Mouse (Mus musculus) gonadal fat pad, adult 2 months (tissue): ENCODE results near the gene Tagap. TPM values are rescaled to one million over a fixed set of nuclear protein-coding genes. Genes with fewer than 3 reads are reported as not detected.
"Not testable (repeated sequence)": the region's sequence is repeated elsewhere in the genome, so short reads cannot be mapped to it uniquely, and the experiment has no call there.

ENCODE experiments used
- DNase-seq: peaks from one replicate; pipeline ENCODE4 v3.0.0-alpha.2; 2012; ENCODE audit warnings: low read depth
- polyA plus RNA-seq: library from polyadenylated mRNA; depleted of rRNA; stranded (reverse); fragments of >200 nt; gene quantifications from 2 replicates; pipeline ENCODE4 v1.2.3, GENCODE M21; 2012

Gene Tagap
- polyA plus RNA-seq, 1 experiment, result 16.4 TPM

DNA sequence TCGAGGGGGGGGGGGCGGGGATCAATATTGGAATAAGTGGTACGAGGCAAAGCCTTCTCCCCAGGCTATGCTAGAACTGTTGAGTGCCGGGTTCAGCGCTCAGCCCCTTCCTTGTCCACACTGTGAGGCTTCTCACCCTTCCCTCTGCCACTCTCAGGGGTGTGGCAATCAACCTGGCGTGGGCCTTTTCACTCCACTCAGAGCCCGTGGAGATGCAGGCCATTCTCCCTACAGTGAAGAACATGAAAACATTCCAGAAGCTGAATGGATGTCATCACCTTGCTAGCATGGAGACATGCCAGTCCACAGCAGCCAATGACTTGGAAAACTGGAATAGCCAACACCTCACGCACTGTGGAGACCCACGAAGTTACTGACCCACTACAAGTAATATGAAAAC, 10.0 kb upstream of the Tagap start:
- DNase-seq, result no peak

DNA sequence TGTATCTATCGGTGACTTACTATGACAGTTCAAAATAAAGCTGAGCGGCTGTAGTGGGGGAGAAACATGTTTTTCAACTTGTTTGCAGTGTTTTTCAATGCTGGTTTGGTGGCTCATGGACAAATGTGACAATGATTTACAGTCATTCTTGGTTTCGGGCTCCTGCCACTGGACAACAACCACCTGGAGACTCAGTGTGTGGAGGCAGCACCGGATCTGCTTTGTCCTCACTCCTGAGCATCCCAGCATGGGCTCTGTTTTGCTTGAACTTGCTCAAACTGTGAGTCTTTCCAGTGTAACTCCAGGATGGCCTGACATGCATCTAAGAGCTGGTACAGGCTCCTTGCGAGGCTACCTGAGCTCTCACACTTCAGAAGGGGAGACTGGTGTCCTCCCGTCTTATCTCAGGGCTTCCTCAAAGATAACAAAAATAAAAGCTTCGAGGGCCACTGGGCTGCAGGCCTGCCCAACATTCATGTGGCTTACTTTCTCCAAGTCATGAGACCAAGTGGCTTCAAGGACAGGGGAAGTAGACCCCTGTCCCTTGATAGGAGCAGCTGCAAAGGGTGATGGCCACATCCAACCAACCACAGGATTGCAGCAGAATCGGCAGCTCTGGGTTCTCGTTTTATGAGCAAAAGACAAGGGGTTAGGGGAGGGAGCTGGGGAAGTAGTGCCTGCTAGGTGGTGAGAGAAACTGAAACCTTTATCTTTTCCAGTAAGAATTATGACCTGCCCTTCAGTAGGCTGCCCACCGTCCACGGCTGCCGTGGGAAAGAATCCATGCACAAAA, 8.8 kb upstream of the Tagap start:
- no peak for DNase-seq

- no peak for DNase-seq
These were observed 7.4 kb upstream of the Tagap start for GRCm38 (mm10) chr17:7918355-7918754.

- DNase-seq, result no peak
These were observed 6.6 kb upstream of the Tagap start for GRCm38 (mm10) chr17:7919209-7919608.

GRCm38 (mm10) chr17:7922564-7922963, 3.2 kb upstream of the Tagap start:
- no peak for DNase-seq

GRCm38 (mm10) chr17:7924185-7924725, 1.5 kb upstream of the Tagap start:
- DNase-seq, result no peak

- no peak for DNase-seq
These were observed 2.1 kb downstream of the Tagap start for GRCm38 (mm10) chr17:7927582-7928535.

DNA sequence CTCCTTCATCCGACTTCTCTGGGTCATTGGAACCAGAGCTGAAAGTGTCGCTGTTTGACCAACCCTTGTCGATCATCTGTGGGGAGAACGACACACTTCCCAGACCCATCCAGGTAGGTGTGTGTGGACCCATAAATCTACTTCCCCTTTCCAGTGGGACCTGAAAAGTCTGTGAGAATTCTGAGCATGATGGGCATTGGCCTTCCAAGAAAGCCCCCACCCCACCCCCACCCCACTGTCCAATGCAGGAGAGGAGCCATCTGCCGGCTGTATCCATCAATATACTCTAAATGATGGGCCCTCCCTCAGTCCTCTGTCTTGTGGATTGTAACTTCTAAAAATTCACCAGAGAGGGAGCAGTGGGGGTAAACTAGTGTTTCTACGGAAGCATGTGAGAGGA, 2.9 kb downstream of the Tagap start:
- DNase-seq, result no peak

GRCm38 (mm10) chr17:7929279-7929678, 3.5 kb downstream of the Tagap start:
- no peak for DNase-seq

GRCm38 (mm10) chr17:7931096-7931990, 5.5 kb downstream of the Tagap start:
- no peak for DNase-seq

GRCm38 (mm10) chr17:7932121-7932520, 6.3 kb downstream of the Tagap start:
- not testable (repeated sequence) for DNase-seq

DNA sequence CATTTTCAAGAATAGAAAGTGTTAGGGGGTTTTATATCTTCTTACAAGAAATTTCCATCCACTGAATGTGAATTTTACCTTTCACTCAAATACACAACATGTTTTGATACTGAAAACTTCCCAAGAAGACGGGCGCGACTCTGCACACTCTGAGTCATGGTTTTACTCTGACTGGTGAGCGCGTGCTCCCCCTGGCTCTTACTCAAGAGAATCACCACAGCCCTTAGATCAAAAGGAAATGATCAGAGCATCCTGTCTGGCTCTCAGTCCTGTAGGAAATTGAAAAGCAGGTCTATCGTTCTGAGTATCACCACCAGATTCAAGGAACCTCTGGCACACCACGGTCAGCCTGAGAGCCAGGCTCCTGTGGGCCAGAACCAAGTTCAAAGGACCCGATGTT, 13.8 kb downstream of the Tagap start:
- no peak for DNase-seq

DNA sequence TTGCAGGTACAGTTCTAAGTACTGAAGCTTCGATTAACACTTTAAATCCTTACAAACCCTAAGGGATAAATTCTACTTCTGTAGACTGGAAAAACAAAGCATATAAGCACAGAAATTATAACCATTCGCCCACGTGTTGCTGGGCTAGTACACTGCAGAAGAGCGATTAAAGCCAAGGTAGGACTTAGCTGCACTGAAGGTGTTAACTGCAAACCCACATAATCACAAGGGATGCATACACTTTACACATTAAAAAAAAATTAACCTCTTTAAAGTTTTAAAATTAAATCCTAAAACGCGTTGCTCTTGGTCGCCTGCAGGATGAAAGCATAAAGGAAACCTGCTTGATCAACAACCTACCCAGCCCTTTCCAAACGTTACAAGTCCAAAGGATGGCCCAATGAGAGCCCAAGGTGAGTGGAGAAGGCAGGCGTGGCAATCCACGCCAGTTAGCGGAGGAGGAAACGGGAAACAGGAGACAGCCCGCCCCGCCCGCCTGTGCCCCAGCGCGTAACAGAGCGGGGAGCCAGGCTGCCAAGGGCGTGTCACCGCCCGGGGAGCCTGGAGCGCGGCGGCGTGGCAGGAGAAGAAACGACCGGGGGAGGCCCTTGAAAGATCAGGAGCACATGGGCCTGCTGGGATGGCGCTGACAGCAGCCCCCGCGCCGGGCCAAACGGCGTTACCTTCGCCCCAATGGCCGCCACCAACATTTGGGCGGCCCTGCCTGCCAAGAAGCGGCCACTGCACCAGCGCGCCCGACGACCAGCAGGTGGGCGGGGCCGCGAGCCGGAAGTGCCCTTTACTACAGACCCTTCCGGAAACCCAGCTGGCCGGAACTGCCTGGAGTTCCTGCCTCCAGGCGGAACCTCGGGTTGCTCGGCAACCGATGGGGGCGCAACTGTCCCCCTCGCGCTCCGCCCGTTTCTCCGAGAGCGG, 19.6 kb downstream of the Tagap start, which contains the start of gene Rsph3a:
Rsph3a (plus strand) TSS at position 498 of the 936 bp plus-strand sequence.
- not testable (repeated sequence) for DNase-seq

DNA sequence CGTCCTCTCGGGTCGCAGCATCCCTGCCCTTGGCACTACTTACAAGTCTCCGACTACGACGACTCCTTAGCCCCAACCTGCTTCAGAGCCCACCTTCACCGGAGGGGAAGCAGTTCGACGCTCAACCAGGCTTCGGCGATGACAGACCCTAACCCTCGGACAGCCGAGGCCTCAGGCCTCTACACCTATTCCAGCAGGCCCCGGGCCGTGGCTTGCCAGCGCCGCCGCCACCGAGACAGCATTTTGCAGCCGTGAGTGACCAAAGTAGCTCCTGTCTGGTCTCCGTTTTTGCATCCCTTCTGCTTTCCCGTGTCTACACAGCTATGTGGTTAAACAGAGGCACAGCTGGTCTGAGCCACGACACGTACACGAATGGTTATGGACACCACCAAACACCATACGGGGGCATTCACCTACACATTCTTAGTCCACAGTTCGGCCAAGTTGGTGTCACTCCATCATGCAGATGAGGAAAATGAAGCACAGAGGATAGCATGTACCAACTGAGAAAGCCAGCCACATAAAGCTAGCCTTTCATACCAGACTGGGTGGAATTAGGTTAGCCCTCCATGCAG, 20.3 kb downstream of the Tagap start:
- DNase-seq, result not testable (repeated sequence)

DNA sequence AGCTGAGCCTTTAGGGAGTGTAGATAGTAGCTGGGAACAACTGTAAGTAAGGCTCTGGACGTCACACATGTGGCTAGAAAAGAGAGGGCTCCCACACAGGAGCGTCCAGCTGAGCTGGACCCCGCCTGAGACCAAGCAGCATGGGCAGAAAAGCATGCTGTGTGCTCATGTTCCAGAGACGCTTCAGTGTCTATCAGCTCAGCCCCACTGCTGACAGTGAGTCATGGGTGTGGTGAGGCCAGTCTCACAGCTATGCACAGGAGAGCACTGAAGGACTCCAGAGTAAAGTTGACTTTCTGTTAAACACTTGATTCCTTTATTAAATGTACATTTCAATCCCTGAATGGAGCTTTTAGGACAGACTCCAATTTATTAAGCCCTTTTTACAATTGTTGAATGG, 25.5 kb downstream of the Tagap start:
- not testable (repeated sequence) for DNase-seq

GRCm38 (mm10) chr17:7957242-7957641, 31.4 kb downstream of the Tagap start:
- DNase-seq, result not testable (repeated sequence)

GRCm38 (mm10) chr17:7963333-7963732, 37.5 kb downstream of the Tagap start:
- DNase-seq, result not testable (repeated sequence)

DNA sequence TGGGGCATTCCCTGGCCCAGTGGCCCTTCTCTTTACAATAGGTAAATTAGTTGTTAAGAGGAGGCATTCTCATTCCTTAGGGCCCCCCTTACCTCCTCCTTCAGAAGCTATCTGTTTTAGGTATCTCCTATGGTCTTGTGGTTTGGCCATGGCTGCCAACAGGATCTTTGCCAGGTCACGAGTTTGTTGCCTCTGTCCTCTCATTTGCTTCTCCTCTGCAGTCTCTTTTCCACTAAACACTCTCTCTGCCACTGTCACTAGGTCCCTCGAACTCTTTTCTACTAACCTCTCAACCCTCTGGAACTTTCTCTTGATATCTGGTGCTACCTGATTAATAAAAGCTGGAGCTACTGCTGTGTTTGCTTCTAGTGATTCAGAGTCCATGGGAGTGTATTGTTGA, 38.6 kb downstream of the Tagap start:
- not testable (repeated sequence) for DNase-seq

DNA sequence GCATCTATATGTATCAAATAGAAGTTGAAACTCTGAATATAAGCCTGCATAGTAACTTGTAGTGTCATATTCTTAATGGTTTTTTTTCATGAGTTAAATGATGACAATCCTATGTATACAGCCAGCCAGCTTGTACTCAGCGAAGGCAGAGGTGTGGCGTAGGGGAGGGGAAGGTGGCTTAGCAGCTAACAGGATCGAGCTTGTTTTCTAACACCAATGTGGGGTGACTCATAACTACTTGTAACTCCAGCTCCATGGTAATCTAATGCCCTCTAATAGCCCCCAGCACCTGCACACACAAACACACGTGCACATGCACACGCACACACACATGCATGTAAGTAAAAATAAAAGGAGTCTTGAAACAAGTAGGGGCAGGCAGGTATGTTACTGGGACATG, 42.7 kb downstream of the Tagap start:
- not testable (repeated sequence) for DNase-seq

DNA sequence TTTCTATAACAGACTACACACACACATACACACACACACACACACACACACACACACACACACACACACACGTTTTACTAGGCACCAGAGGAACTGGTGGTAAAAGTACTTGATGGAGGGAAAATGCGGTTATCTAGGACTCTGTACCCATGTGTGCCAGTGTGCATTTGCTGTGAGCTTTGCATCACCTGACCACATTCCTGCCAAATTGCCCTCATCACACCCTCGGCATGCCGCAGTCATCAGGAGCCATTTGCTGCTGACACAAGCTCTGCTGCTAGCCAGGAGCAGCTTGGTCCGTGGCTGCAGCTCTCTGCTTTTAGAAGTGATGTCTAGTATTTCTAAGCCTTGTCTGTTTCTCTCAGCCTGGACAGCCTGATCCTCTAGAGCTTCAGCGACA, 44.0 kb downstream of the Tagap start:
- not testable (repeated sequence) for DNase-seq
